Mouse (Mus musculus) forebrain, embryonic 13.5 days (tissue): ENCODE data around the gene Adcy2. TPM values are rescaled to one million over a fixed set of nuclear protein-coding genes. Genes with fewer than 3 reads are reported as not detected.

ENCODE experiments used
- ATAC-seq: fragments of 200-750 bp; cut with Nextera tagmentation; 2 replicates; pipeline ENCODE4 v1.8.0; 2017
- H3K27ac ChIP-seq: fragments of 300-500 bp; sonication (generic); 2 replicates; pipeline ENCODE4 v1.5.1; 2015; ENCODE audit warnings: inconsistent platforms, mild to moderate bottlenecking, moderate library complexity
- H3K27me3 ChIP-seq: fragments of 300-500 bp; sonication (generic); 2 replicates; pipeline ENCODE4 v1.6.1; 2015; ENCODE audit warnings: mild to moderate bottlenecking, inconsistent platforms
- H3K36me3 ChIP-seq: fragments of 300-500 bp; sonication (generic); 2 replicates; pipeline ENCODE4 v1.6.1; 2015; ENCODE audit warnings: mild to moderate bottlenecking, inconsistent platforms; ENCODE audit not compliant: poor library complexity, severe bottlenecking
- H3K4me1 ChIP-seq: fragments of 300-500 bp; sonication (generic); 2 replicates; pipeline ENCODE4 v1.6.1; 2015; ENCODE audit warnings: inconsistent platforms
- H3K4me2 ChIP-seq: fragments of 300-500 bp; sonication (generic); 2 replicates; pipeline ENCODE4 v1.6.1; 2015; ENCODE audit warnings: inconsistent platforms, mild to moderate bottlenecking, moderate library complexity
- H3K4me3 ChIP-seq: fragments of 300-500 bp; sonication (generic); 2 replicates; pipeline ENCODE4 v1.5.1; 2015; ENCODE audit warnings: mild to moderate bottlenecking, inconsistent platforms
- H3K9ac ChIP-seq: fragments of 300-500 bp; sonication (generic); 2 replicates; pipeline ENCODE4 v1.6.1; 2015; ENCODE audit warnings: mild to moderate bottlenecking, inconsistent platforms
- H3K9me3 ChIP-seq: fragments of 300-500 bp; sonication (generic); replicated peaks from 2 replicates; pipeline ENCODE4 v1.6.1; 2016; ENCODE audit warnings: inconsistent platforms
- WGBS: fragments of 180-500 bp; shearing (Covaris S2); methylation state at CpG from one replicate; pipeline ENCODE4 v1.1.7; 2015; 5-methylcytosine and 5-hydroxymethylcytosine counted together
- polyA plus RNA-seq: library from polyadenylated mRNA; unstranded; fragments of >200 nt; fragmentation: Nextera tagmentation; extraction: Ambion mirVana; gene quantifications from 2 replicates; pipeline ENCODE4 v1.2.1, GENCODE M21; 2015

Adcy2 gene
- polyA plus RNA-seq, 1 experiment from 2014 or later, result 1.2 TPM

DNA sequence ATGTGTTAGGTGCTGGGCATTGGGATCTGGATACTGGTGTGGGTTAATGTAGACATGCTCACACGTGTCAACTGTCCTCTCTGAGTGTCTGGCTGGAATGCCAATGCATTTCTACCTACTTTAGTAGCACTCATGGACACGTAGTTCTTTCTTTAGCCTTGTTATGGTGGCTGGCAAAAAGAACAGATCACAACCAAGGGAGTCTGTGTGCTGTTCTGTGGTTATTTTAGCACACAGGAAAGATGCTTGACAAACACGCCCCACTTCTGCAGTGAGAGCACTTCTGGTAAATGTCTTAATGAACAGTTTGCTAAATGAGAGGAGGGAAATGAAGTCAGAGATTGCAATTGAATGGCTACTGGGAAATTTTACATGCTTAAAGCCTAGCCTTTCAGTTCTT, 151.1 kb downstream of the Adcy2 start:
- WGBS, result 77% methylated on average over 3 of the region's 3 CpGs
- H3K36me3 ChIP-seq, result no peaks in the 10 kb centered on the region

GRCm38 (mm10) chr13:68839517-68839916, 159.8 kb downstream of the Adcy2 start:
- Histone ChIP-seq H3K27ac (no peak overlapping the region), H3K9me3 (no peaks in the 10 kb centered on the region), H3K36me3 (no peaks in the 10 kb centered on the region), H3K4me2 (no peak overlapping the region), H3K9ac (no peak overlapping the region), H3K4me3 (no peak overlapping the region), H3K27me3 (no peaks in the 10 kb centered on the region), H3K4me1 (no peaks in the 10 kb centered on the region)
- ATAC-seq, result no peak
- 49% methylated on average over 2 of the region's 2 CpGs for WGBS

More for the DNA sequence above, 151.1 kb downstream of the Adcy2 start:
- H3K4me1 ChIP-seq, result no peaks in the 10 kb centered on the region
- no peaks in the 10 kb centered on the region for H3K27me3 ChIP-seq
- no peak overlapping the region for H3K4me3 ChIP-seq
- H3K4me2 ChIP-seq, result no peak overlapping the region
- no peaks in the 10 kb centered on the region for H3K9me3 ChIP-seq
- H3K27ac ChIP-seq, result no peak overlapping the region
- no peak for ATAC-seq
- H3K9ac ChIP-seq, result no peak overlapping the region

GRCm38 (mm10) chr13:68836183-68836582, 163.2 kb downstream of the Adcy2 start:
- no peak overlapping the region for H3K4me2 ChIP-seq
- H3K27ac ChIP-seq, result no peak overlapping the region
- ATAC-seq, result 0 out of 2 replicates have a peak, but pooled peaks have one; percentile 24
- H3K27me3 ChIP-seq, result no peaks in the 10 kb centered on the region
- no peak overlapping the region for H3K9ac ChIP-seq
- no peaks in the 10 kb centered on the region for H3K9me3 ChIP-seq
- no peaks in the 10 kb centered on the region for H3K4me1 ChIP-seq
- H3K4me3 ChIP-seq, result no peak overlapping the region
- H3K36me3 ChIP-seq, result no peaks in the 10 kb centered on the region

- H3K4me2 ChIP-seq, result no peak overlapping the region
- no peaks in the 10 kb centered on the region for H3K36me3 ChIP-seq
- ATAC-seq, result peak; percentile 65; the same call in 1 of the 2 replicates
- no peak overlapping the region for H3K27ac ChIP-seq
- H3K4me3 ChIP-seq, result no peak overlapping the region
- H3K9me3 ChIP-seq, result no peaks in the 10 kb centered on the region
- no peaks in the 10 kb centered on the region for H3K4me1 ChIP-seq
- WGBS, result 62% methylated on average over 8 of the region's 8 CpGs
- H3K27me3 ChIP-seq, result no peaks in the 10 kb centered on the region
- no peak overlapping the region for H3K9ac ChIP-seq
These were observed 163.8 kb downstream of the Adcy2 start for GRCm38 (mm10) chr13:68835424-68836045.

GRCm38 (mm10) chr13:68832141-68832540, 167.2 kb downstream of the Adcy2 start:
- H3K27ac ChIP-seq, result no peak overlapping the region
- 88% methylated on average over 5 of the region's 5 CpGs for WGBS
- H3K9ac ChIP-seq, result no peak overlapping the region
- no peaks in the 10 kb centered on the region for H3K27me3 ChIP-seq
- no peak overlapping the region for H3K4me2 ChIP-seq
- H3K36me3 ChIP-seq, result no peaks in the 10 kb centered on the region
- no peaks in the 10 kb centered on the region for H3K4me1 ChIP-seq
- no peak for ATAC-seq
- no peak overlapping the region for H3K4me3 ChIP-seq
- H3K9me3 ChIP-seq, result no peaks in the 10 kb centered on the region

DNA sequence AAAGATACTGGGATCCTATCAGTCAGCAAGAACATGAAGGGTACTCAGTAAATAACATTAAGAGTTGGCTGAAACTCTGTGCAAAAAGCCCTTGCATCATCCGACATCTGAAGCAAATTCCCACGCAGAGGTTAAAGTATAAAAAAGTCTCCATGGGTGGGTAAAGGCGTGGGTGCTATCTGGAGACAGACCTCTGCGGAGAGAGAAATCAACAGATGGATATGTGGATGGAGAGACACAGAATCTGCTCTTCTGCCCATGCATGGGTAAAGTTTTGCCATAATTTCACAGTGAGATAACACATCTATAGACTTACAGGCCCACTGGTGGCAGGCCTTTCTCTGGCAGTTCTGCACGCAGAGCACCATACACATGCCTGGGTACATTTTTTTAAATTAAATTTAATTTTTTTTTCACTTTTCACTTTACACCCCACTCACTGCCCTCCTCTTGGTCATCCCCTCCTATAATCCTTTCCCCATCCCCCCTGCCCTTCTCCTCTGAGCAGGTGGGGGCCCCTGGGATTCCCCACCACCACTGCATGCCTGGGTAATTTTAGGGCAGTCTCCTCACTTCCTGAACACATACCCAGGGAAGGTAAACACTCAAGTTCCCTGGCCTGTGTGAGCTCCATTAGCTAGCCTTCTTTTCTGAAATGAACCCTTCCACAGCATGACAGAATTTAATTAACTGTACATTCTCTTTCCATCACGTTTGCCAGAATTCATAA, 169.1 kb downstream of the Adcy2 start:
- Histone ChIP-seq H3K9ac (no peak overlapping the region), H3K27ac (no peak overlapping the region), H3K9me3 (no peaks in the 10 kb centered on the region), H3K4me2 (no peak overlapping the region), H3K27me3 (no peaks in the 10 kb centered on the region), H3K4me3 (no peak overlapping the region), H3K4me1 (no peaks in the 10 kb centered on the region), H3K36me3 (no peaks in the 10 kb centered on the region)
- 81% methylated on average over 6 of the region's 6 CpGs for WGBS
- ATAC-seq, result 0 out of 2 replicates have a peak, but pooled peaks have one; percentile 24

GRCm38 (mm10) chr13:68828441-68828840, 170.9 kb downstream of the Adcy2 start:
- WGBS, result 76% methylated on average over 4 of the region's 4 CpGs

DNA sequence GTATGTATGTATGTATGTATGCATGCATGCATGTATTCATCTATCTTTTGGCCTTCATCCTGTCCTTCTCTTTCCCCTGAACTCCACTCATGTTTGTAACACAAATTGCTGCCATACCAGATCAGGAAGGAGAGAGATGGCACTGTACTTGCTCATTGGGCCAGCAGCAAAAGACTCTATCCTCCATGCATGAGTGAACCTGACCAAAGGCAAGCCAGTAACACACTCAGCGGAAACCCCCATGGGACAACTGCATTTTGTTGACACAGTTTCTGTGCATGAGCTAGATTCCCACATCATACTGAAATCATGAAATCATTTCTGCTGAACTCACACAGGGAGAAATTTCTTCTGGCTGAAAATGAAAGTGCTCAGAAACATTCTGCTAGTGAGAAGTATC, 172.9 kb downstream of the Adcy2 start:
- Histone ChIP-seq H3K27ac (no peak overlapping the region), H3K9ac (no peak overlapping the region), H3K4me2 (no peak overlapping the region), H3K27me3 (no peaks in the 10 kb centered on the region), H3K9me3 (no peaks in the 10 kb centered on the region), H3K4me3 (no peak overlapping the region), H3K36me3 (no peaks in the 10 kb centered on the region), H3K4me1 (no peaks in the 10 kb centered on the region)
- no peak for ATAC-seq
- WGBS, result 95% methylated on average over 1 of the region's 1 CpGs

More at GRCm38 (mm10) chr13:68828441-68828840, 170.9 kb downstream of the Adcy2 start:
- Histone ChIP-seq H3K4me3 (no peak overlapping the region), H3K4me1 (no peaks in the 10 kb centered on the region), H3K27ac (no peak overlapping the region), H3K4me2 (no peak overlapping the region), H3K27me3 (no peaks in the 10 kb centered on the region), H3K36me3 (no peaks in the 10 kb centered on the region), H3K9ac (no peak overlapping the region), H3K9me3 (no peaks in the 10 kb centered on the region)
- no peak for ATAC-seq

DNA sequence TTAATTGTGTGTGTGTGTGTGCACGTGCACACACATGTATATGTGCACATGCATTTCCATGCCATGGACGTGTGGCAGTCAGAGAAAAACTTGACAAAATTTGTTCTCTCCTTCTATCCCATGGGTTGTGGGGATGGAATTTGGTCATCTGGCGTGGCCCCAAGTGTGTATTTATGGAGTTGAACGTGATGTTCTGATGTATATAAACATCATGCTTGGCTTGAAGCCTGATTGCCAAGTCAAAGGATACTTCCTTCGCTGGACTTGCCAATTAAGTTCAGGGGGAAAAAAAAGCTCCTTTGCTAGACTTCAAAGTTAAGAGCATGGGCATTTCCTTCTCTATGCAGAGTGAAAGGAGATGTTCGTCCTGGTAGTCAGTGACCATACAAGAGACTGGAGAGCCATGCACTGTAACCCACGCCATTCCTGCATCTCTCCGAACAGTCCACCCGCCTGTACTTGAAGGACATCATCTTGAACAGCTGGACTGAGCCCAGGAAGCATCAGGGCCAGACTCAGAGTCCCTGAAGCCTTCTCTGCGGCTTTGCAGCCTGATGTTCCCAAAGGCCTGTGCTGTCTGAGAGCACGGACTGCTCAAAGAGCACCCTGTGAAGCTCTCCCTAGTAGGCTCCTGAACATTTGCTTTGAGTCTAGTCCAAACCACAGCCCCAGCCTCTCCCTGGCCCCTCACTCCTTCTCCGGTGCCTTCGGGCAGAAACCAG, 178.3 kb downstream of the Adcy2 start:
- H3K27me3 ChIP-seq, result no peaks in the 10 kb centered on the region
- H3K4me1 ChIP-seq, result no peaks in the 10 kb centered on the region
- no peak overlapping the region for H3K27ac ChIP-seq
- H3K9me3 ChIP-seq, result no peaks in the 10 kb centered on the region
- WGBS, result 90% methylated on average over 13 of the region's 13 CpGs
- H3K9ac ChIP-seq, result no peak overlapping the region
- no peak overlapping the region for H3K4me2 ChIP-seq
- H3K36me3 ChIP-seq, result no peaks in the 10 kb centered on the region
- H3K4me3 ChIP-seq, result no peak overlapping the region
- ATAC-seq, result no peak

DNA sequence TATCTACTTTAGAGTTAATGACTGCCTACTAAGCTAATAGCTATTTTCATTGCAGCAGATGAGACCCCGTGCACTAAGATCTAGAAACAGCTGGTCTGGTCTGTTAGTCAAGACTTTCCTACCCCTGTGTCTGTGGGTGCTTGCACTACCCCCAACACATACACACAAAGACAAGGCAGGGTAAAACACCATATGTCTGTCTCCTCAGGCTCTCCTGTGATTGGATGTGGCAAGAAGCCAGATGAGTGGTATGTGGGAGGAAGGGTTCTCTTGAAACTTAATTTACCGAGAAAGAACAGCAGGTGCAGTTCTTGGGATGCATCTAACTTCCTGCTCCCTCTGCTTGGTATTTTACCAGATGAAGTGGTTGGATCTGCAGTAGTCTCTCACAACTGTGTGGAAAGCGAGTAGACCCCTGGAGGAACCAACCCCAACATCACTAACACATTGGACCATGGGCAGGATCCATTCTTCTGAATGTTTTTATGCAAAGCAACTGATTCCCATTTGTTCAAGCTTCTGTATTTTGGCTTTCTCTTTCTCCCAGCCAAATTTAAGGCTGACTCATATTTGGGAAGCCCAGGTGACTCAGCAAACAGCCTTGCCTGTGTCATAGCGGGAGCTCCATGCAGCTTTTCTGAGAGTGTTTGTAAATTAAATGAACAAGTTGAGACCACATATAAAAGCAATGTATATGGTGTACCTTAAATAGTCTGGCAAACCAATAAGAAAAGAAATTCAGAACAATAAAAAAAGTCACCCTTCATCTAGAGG, 183.4 kb downstream of the Adcy2 start:
- Histone ChIP-seq H3K27me3 (no peaks in the 10 kb centered on the region), H3K9me3 (no peaks in the 10 kb centered on the region), H3K4me2 (no peak overlapping the region), H3K36me3 (no peaks in the 10 kb centered on the region), H3K27ac (no peak overlapping the region), H3K4me3 (no peak overlapping the region), H3K9ac (no peak overlapping the region), H3K4me1 (no peaks in the 10 kb centered on the region)
- peak; percentile 67; the same call in 1 of the 2 replicates for ATAC-seq
- 75% methylated on average over 4 of the region's 4 CpGs for WGBS

DNA sequence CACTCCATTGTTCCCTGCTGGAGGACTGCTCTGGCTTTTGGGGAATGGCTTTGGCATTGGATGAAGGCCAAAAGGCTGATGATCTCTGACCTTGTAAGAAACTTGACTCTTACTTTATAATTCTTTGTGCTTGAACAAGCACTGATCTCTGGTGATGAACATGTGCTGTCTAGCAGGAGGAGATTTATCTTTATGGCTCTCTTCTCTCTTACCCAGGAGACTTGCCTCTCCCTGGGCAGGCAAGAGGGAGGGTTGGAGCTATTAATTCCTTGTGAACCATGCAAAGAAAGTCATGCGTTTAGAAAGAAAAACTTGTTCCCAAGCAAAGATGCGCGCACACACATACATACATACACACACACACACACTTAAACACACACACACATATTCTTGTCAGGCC, 188.2 kb downstream of the Adcy2 start:
- H3K4me2 ChIP-seq, result no peak overlapping the region
- H3K4me1 ChIP-seq, result no peaks in the 10 kb centered on the region
- H3K27me3 ChIP-seq, result no peaks in the 10 kb centered on the region
- H3K36me3 ChIP-seq, result no peaks in the 10 kb centered on the region
- no peak overlapping the region for H3K9ac ChIP-seq
- no peak overlapping the region for H3K27ac ChIP-seq
- whole genome bisulfite sequencing, result 99% methylated on average over 3 of the region's 3 CpGs
- no peak overlapping the region for H3K4me3 ChIP-seq
- no peaks in the 10 kb centered on the region for H3K9me3 ChIP-seq
- ATAC-seq, result no peak

DNA sequence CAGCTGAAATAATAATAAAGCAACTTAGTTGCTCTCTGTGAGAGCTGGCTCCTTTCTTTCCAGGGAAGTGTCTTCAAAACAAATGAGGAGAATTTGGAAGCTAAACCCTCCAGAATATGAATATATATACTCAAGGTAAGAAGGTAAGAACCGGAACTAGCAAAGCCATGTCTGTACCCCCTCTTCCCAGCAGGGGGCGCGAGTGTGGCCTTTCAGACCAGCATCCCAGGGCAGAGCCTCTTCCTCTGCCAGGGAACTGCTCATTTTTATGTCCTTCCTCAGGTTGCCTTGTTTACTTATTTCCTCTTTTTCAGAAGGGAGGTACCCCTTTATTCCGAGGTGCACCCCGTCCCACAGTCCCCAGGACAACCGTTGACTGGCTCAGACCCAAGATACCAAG, 199.6 kb downstream of the Adcy2 start:
- no peaks in the 10 kb centered on the region for H3K27me3 ChIP-seq
- H3K36me3 ChIP-seq, result no peaks in the 10 kb centered on the region
- 69% methylated on average over 6 of the region's 6 CpGs for WGBS
- H3K4me1 ChIP-seq, result no peaks in the 10 kb centered on the region
- no peak overlapping the region for H3K9ac ChIP-seq
- H3K4me3 ChIP-seq, result no peak overlapping the region
- ATAC-seq, result no peak
- no peak overlapping the region for H3K4me2 ChIP-seq
- H3K9me3 ChIP-seq, result no peaks in the 10 kb centered on the region
- H3K27ac ChIP-seq, result no peak overlapping the region
